Mouse (Mus musculus): ENCODE measurements at regions not wholly inside any gene's neighbourhood (a gene's known extent, or its start where the extent isn't known, plus 50 kb on each side); places are given as distances from the start of the nearest gene placed in this dataset.

GRCm38 (mm10) chr7:58473150-58473549 lies 182.8 kb upstream of the Atp10a start:
- intact Hi-C loops (cut with DNase I): no loop called here
- DNase-seq (ENCODE audit: low spot score): no peak

DNA sequence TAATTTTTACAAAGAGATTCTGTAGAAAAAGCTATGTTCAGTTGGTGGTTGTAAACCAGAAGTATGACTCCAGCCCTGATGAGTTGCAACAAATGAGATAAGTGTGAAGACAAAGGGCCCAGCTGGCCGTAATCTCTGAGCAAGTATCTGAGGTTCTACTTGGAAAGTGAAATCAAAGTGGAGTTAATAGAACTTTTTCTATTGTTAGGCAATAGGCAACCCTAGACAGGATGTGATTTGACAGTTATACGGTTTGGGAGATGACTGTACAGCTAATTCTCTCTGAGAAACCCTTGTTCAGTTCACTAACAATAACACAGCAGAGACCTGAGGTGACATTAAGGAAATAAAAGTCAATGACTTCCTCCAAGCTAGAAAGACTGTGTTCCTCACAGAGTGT lies 180.8 kb upstream of the Atp10a start:
- intact Hi-C loops (cut with DNase I): no loop called here
- DNase-seq (ENCODE audit: low spot score): no peak

DNA sequence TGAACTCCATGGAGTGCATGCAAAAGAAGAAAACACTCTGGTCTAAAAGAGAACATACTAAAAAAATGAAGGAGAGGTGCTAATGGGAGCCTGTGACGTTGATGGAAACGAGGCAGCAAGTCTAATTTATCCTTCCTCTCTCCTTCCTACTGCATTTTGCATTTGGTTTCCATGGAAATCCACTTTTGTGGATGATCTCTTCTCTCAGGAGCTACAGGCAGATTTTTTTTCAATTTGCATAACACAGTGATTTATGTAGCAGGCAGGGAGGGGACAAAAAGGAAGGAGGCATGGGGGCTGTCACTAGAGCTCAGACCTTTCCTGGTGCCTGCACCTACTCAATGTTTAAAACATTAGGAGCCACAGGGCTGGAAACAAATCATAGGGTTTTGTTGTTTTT lies 167.7 kb upstream of the Atp10a start:
- intact Hi-C loops (cut with DNase I): no loop called here
- DNase-seq (ENCODE audit: low spot score): no peak

Measured in heart, postnatal 25 days (tissue).